Mouse (Mus musculus) adrenal gland, adult 2 months (tissue): ENCODE data around the gene Hsp90aa1. TPM values are rescaled to one million over a fixed set of nuclear protein-coding genes. Genes with fewer than 3 reads are reported as not detected.

ENCODE experiments used
- microRNA-seq, 2 experiments: library from miRNA; unstranded; fragments of <30 nt; microRNA quantifications; one replicate each; pipeline ENCODE4 v1.2.0; 2021
- polyA plus RNA-seq: library from polyadenylated mRNA; depleted of rRNA; stranded (reverse); fragments of >200 nt; gene quantifications from 2 replicates; pipeline ENCODE4 v1.2.3, GENCODE M21; 2012; rRNA removed
- total RNA-seq, 2 experiments: library from RNA; stranded (reverse); gene quantifications; 2 replicates each; pipeline ENCODE4 v1.2.3; 2021

The Hsp90aa1 gene
- total and polyA plus RNA-seq, 3 experiments = 33.7 to 984 (median 854) TPM

Small RNA genes lying within 50 kb of the gene (microRNA-seq; reads per million reads assigned to microRNA genes)
- gene Gm27299 = 0 reads per million in 2 experiments

Other genes starting within 250 kb of the Hsp90aa1 start
- 100 to 1,000 TPM; 113 to 176 TPM for gene Dync1h1, start 101.3 kb downstream of the Hsp90aa1 start, total RNA-seq
- 213 and 269 TPM in 2 replicates for gene Dync1h1, start 101.3 kb downstream of the Hsp90aa1 start, polyA plus RNA-seq
- not detected for gene 1700001K19Rik, start 20.1 kb downstream of the Hsp90aa1 start, total RNA-seq
- gene 1700001K19Rik, start 20.1 kb downstream of the Hsp90aa1 start, polyA plus RNA-seq = not detected in 2 replicates
- gene Wdr20, start 35.2 kb upstream of the Hsp90aa1 start, total RNA-seq = 10 to 100 TPM; 46.8 to 53.3 TPM
- 19.1 and 23.8 TPM in 2 replicates for gene Wdr20, start 35.2 kb upstream of the Hsp90aa1 start, polyA plus RNA-seq
- 1 to 10 TPM; 1.2 to 2.2 TPM for gene Mok, start 138.2 kb upstream of the Hsp90aa1 start, total RNA-seq
- 1.5 and 1.7 TPM in 2 replicates for gene Mok, start 138.2 kb upstream of the Hsp90aa1 start, polyA plus RNA-seq
- 10 to 100 TPM; 11.1 to 14.1 TPM for gene Zfp839, start 147.5 kb upstream of the Hsp90aa1 start, total RNA-seq
- 6.9 and 8.5 TPM in 2 replicates for gene Zfp839, start 147.5 kb upstream of the Hsp90aa1 start, polyA plus RNA-seq
- 10 to 100 TPM; 41.0 to 41.9 TPM for gene Cinp, start 186.4 kb upstream of the Hsp90aa1 start, total RNA-seq
- gene Cinp, start 186.4 kb upstream of the Hsp90aa1 start, polyA plus RNA-seq = 51.2 and 52.8 TPM in 2 replicates
- gene Tecpr2, start 186.5 kb upstream of the Hsp90aa1 start, total RNA-seq = 1 to 10 TPM; 8.2 TPM
- gene Tecpr2, start 186.5 kb upstream of the Hsp90aa1 start, polyA plus RNA-seq = 6.1 and 7.0 TPM in 2 replicates